Mouse (Mus musculus): ENCODE results near the gene Sprr3.

DNA sequence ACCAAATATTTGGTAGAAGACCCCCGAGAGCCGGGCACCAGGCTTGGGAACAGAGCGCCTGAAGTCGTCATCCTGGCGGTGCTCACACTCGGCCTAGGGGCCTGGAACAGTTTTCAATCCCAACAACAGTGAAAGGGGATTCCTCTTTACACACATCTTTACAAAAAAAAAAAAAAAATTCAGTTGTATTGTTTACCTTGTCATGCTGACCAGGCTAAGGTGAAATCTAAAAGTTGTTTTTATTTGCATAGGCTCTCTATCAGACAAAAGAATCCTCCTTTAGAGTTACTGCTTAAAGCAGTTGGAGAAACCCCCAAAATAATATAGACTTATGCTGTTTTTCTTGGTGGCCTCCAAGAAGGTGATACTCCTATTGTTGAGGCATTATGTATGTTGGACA is 29.2 kb downstream of the Sprr3 start, which contains the start of gene Gm9774:
- TF ChIP-seq EP300 (IDR thresholded peaks at IDR 0.05; ENCODE audit: low read depth) (no peak), CTCF (IDR thresholded peaks at IDR 0.05; ENCODE audit: low read depth) (no peak)
